Mouse (Mus musculus): ENCODE results near the gene Ddx56.
A peak's percentile ranks its signal among the peaks of the same experiment; 100 is the strongest.

The Ddx56 gene

DNA sequence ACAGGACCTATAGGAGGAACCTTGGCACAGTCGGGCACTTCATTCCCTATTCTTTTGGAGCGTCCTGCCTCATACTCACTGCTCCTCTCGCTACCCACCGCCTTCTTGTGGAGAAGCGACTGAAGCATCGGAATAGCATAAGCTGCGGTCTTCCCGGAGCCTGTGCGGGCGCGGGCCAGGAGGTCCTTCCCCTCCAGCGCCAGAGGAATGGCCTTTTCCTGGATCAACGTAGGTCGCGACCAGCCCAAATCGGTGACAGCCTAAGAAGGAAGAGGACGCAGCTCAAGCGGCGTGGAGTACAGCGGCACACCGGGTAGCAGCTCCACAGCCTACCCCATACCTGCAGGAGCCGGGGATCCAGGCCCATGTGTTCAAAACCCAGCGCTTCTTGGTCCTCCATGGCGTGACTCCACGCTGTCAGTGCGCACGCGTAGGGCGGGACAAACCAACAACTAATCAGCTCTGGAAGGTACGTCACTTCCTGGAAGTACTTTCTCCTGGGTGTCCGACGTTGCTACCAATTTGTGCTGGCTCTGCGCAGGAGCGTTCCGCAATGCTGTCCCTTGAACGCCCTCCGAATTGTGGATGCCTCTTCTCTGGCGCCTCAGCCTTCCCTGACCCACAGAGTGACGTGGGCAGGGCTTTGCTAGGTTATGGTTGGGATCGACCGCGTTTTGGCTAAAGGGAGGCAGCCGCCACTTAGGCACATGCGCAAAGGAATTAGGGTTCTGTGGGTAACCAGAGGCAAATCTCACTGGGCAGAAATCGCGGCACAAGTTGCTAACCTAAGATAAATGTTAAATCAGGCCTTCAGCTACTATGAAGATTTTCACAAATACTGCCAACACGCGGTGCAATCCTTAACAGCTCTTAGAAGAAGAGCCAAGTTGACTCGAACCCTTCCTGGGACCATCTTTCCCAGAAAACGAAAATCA is at the start of gene Ddx56:
Gene Ddx56 (minus strand): TSS at position 453 of the 935 bp plus-strand sequence.
- DNase-seq (ENCODE audit: low spot score in 2 of 2) = peak; percentile 90 to 96

- no peak for DNase-seq (ENCODE audit: low spot score in 2 of 2)
These were observed 49.2 kb upstream of the Ddx56 start for GRCm38 (mm10) chr11:6316821-6317220.

DNA sequence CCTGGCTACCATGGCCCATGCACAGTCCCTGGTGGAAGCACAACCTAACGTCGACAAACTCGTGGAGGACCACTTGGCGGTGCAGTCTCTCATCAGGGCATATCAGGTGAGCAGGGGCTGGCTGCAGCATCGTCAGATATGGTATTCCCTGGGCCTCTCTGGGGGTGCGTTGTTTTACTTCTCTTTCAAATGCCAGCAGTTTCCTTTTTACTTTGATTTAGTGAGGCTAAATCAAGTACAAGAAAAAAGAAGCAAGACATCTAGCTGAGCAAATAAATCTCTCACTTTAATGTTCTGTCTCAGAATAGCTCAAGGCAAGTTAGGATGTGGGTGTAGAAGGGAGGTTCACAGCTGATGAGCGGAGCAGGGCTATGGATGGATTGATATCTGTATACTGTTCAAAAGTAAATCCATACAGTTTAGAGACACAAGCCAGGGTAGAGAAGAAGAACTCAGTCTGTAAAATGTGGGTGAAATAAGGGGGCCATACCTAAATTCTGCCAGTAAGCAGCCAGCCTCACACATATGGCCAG is 46.4 kb upstream of the Ddx56 start:
- DNase-seq (ENCODE audit: low spot score in 2 of 2) = peak in 1 of 2 experiments; percentile 15

DNA sequence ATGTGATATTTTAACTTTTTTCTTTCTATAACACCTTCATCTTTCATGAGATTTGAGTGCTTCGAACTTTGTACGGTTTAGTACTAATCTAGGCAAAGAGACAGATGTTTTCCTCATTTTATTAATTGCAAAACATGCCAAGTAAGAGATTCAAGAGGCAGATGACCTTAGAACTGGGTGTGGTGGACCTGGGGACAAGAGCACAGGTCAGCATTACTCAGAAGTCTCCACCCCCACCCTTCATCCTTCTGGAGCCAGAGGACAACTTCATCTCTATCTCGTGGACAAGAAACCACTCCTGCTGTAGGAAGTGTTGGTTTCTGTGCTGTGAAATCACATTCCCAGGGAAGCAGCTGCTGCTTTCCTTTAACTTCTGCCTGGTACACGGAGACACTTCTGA is 40.6 kb upstream of the Ddx56 start:
- DNase-seq (ENCODE audit: low spot score in 2 of 2) = no peak

DNA sequence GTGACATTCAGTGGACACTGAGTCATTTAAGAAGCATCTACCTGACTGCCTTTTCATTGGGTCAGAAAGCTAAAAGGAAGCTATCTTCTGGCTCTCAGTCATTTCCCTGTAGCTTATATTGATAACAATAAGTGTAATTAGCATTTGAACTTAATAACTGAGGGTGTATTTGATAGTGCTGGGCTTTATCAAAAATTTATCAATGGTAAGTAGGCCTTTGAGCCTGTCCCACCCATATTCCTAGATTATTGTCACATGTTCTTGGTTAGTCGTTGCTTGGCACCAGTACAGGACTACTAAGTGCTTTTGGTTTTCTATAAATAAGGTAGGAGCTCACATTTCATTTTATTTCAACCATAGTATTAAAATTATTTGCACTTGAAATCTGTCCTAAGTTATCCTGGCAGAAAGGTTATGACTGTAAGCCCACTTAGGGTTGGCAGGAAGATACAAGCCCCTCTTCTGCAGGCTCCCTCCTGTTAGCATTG is 38.4 kb upstream of the Ddx56 start:
- DNase-seq (ENCODE audit: low spot score in 2 of 2) = no peak

DNA sequence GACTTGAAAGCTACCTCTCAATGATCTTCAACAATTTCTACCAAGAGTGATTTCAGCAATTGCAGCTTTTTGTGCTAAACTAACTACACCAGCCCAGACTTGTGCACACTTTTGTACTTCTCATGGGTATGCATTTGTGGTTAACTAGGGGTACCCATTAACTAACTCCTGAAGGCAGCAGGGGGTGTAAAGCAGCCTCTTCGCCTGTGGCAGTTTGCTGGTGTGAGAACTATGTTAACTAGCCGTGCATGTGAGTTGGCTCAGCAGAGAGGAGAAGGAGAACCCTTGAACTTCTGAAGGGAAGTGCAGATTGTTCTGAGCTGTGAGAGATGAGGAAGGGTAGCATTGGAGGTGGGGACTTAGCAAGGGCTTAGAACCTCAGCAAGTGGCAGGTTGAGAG is 35.2 kb upstream of the Ddx56 start:
- no peak for DNase-seq (ENCODE audit: low spot score in 2 of 2)

DNA sequence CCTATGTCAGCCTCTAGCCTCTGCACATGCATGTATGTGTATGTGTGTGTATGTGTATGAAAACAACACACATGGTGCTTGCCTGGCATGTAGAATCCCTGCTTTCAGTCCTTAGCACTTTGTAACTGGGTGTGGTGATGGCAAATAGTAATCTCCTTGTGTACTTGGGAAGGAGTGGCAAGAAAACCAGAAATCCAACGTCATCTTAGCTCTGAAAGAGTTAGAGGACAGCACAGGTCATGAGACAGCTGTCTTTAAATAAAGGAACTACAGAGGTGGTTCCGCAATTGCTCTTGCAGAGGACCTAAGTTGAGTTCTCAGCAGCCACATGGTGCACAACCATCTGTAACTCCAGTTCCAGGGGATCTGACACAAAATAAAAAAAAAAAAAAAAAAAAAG is 31.9 kb upstream of the Ddx56 start:
- no peak for DNase-seq (ENCODE audit: low spot score in 2 of 2)

GRCm38 (mm10) chr11:6296077-6296476 is 28.5 kb upstream of the Ddx56 start:
- DNase-seq (ENCODE audit: low spot score in 2 of 2) = no peak

GRCm38 (mm10) chr11:6294632-6295031 is 27.1 kb upstream of the Ddx56 start:
- no peak for DNase-seq (ENCODE audit: low spot score in 2 of 2)

- DNase-seq (ENCODE audit: low spot score in 2 of 2) = no peak
These were observed 26.0 kb upstream of the Ddx56 start for GRCm38 (mm10) chr11:6293601-6294000.

- no peak for DNase-seq (ENCODE audit: low spot score in 2 of 2)
These were observed 25.4 kb upstream of the Ddx56 start for GRCm38 (mm10) chr11:6292988-6293349.

GRCm38 (mm10) chr11:6292116-6292987 is 24.8 kb upstream of the Ddx56 start:
- peak; percentile 66 to 80 for DNase-seq (ENCODE audit: low spot score in 2 of 2)

DNA sequence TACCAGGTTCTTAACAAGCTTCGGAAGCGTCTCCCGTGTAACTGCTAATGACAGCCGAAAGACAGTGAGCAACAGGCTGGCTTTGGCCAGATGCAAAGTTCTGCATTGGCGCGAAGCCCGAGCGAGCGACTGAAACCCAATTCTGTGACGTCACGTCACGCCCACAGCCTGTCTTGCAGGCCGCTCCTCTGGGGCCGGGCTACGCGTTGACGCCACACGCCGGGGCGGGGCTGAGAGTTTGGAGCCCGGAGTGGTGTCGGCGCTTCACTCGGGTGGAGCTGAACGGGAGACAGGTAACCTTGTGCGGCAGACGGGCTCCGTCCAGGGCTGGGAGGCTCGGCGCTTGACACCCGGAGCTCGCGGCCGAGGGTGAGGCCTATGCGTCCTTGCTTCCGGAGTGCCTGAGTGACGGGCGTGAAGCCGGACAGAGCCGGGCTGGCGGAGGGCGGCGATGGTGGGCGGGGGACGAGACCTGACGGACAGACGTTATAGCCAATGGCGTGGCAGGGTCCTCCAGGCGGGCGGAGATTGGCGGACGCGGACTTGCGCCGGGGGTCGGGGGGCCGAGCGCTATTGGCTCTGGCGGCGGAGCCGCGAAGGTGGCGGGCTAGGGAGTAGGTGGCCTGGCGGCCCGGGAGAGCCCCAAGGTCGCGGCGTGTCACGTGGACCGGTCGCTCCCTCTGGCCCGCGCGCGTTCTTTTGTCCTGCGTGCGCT is 24.0 kb upstream of the Ddx56 start, which contains the start of gene Ogdh:
Gene Ogdh (plus strand): TSS at position 233 of the 715 bp plus-strand sequence.
- DNase-seq (ENCODE audit: low spot score in 2 of 2) = peak; percentile 99 to 100

DNA sequence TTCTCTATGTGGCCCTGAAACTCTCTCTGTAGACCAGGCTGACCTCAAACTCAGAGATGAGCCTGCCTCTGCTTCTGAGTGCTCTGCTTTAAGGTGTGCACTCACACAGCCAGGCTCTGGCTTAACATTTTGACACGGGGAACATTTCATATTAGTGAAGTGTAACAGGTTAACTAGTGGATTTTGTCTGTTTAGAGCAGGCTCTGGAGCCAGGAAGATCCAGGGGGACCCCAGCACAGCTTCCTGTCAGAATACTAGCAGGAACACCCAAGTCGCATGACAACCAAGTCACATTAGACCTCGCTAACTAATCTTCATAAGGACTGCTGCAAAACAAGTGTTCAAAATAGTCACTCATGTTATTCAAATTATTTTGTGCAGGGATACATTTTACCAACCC is 23.3 kb upstream of the Ddx56 start:
- no peak for DNase-seq (ENCODE audit: low spot score in 2 of 2)

DNA sequence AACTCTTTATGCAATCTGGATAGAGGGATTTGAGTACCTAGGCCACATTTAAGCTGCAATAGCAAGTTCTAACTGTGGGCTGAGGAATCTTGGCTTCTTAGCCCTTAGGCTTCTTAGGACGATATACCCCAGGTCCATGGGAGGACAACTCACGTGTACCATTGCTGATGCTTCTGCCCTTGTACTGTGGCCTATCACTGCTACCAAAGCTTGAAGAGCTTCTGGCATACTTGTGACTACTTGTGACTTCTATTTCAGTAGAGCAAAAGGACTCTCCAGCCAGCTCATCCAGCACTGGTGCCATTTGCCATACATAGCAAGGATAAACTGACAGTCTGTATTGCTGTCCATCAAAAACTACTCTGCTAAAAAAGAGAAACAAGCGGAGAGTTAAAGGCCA is 22.6 kb upstream of the Ddx56 start:
- no peak for DNase-seq (ENCODE audit: low spot score in 2 of 2)

DNA sequence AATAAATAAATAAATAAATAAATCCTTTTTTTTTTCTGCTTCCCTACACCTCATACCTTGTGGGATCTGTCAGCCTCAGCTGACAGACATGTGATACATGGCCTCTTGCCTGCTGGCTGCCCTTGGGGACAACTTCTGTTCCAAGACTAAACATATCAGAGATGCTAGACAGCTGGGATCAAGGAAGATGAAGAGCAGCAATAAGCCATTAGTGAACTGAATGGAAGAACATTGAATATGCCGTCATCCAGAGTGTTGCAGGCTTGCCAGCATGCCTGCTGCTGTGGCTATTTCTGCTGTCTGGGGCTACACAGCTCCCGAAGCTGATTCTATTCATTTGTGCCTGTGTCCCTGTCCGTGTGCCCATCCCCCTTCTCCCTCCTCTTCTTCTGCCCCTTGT is 15.4 kb upstream of the Ddx56 start:
- no peak for DNase-seq (ENCODE audit: low spot score in 2 of 2)

- no peak for DNase-seq (ENCODE audit: low spot score in 2 of 2)
These were observed 8.9 kb upstream of the Ddx56 start for GRCm38 (mm10) chr11:6276466-6276865.

- no peak for DNase-seq (ENCODE audit: low spot score in 2 of 2)
These were observed 7.5 kb upstream of the Ddx56 start for GRCm38 (mm10) chr11:6275094-6275484.

- peak; percentile 98 for DNase-seq (ENCODE audit: low spot score in 2 of 2)
These were observed 7.0 kb upstream of the Ddx56 start, which contains the start of gene Tmed4 for GRCm38 (mm10) chr11:6274387-6275093. TSS of gene Tmed4 (minus strand) at chr11:6274870.

GRCm38 (mm10) chr11:6273607-6274006 is 6.0 kb upstream of the Ddx56 start:
- no peak for DNase-seq (ENCODE audit: low spot score in 2 of 2)

DNA sequence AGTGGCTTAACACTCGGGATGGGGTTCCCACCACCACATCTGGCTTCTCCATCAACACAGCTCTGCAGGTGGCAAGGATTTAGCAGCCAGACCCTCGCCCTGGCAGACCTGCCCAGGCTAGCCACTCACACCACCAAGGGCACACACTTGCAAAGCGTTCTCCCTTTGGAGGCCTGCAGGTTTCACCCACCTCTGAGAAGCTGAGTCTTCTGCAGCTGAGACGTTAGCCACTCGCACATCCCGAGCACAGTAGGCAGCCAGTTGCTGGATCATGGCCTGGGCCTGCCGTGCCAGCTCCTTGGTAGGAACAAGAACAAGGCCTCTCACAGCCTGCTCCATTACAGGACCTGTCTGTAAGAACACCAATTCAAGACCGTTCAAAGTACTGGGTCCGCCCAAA is 951 bp downstream of the Ddx56 start:
- no peak for DNase-seq (ENCODE audit: low spot score in 2 of 2)
